Mouse (Mus musculus): ENCODE data around the gene Rnf212.
A peak's percentile ranks its signal among the peaks of the same experiment; 100 is the strongest.

DNA sequence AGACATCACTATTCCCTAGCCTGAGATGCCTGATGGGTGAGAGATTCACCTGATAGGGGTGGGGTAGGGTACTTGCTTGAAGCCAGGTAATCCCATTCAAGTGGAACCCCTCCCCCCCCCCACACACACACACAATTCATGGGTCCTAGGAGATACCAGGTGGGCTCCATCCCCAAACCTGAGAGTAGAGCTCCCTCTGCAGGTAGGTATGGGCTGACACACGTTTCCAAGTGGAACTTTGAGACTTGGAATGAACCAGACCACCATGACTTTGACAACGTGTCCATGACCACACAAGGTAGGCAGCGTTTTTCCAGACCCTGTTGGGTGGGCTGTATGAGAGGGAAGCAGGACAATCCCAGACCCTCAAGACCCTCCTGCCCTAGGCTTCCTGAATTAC is 94.9 kb downstream of the Rnf212 start:
- TF ChIP-seq POLR2A (IDR thresholded peaks at IDR 0.05; ENCODE audit: borderline replicate concordance, insufficient read depth, low read length) (no peak), CTCF (IDR thresholded peaks at IDR 0.05; ENCODE audit: borderline replicate concordance, insufficient read depth, low read depth, low read length) (peak; percentile 26; the same call in 1 of the 2 replicates)
